Mouse (Mus musculus): ENCODE results near the gene Prkce. TPM values are rescaled to one million over a fixed set of nuclear protein-coding genes. Genes with fewer than 3 reads are reported as not detected.

Prkce gene
- polyA plus RNA-seq, 1 experiment from 2014 or later, result 4.4 TPM

DNA sequence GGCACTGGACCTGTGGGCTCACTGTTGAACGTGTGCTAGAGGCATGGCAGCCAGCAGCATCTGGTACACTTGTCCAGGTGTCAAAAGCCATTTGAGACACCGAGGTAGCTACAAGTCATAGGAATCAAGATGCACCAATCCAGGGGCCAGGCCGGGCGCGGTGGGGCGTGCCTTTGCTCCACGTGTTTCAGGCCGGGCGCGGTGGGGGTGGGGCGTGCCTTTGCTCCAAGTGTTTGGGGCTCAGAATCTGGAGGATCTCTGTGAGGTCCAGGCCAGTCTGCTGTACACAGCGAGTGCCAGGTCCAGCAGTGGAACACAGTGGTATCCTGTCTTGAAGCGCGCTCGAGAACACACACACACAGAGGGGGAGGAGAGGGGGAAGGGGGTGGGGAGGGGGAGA, 4.9 kb upstream of the Prkce start:
- H3K9me3 ChIP-seq, result no peaks in the 10 kb centered on the region
- DNase-seq (ENCODE audit: low spot score), result no peak
- peaks cover 9% of the 10 kb centered on the region for H3K27me3 ChIP-seq (ENCODE audit: insufficient read depth, poor library complexity, severe bottlenecking)
- no peaks in the 10 kb centered on the region for H3K36me3 ChIP-seq
- WGBS, result 59% methylated on average over 15 of the region's 15 CpGs
- H3K4me1 ChIP-seq (replicated peaks), result peaks cover 14% of the 10 kb centered on the region
- H3K27ac ChIP-seq, result no peak overlapping the region
- H3K4me3 ChIP-seq, result no peak overlapping the region

DNA sequence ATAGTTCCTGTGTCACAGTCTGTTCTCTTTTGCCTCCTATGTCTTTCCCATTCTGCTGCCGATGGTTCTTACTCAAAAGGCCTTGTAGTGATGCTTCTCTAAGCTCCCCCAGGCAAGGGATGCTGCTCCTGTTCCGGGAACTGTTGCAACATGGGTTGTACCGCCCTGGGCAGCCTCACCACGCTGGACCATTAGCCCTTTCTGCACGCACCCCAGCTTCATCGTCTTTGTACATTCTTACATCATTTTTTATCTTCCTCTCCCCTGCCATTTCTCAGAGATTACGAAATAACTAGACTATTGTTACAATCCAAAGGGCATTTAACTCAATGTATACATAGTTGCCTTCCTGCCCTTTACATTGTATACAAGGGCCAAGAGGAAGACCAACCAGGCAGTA, 3.2 kb upstream of the Prkce start:
- 85% methylated on average over 7 of the region's 7 CpGs for WGBS
- Histone ChIP-seq H3K4me3 (no peak overlapping the region), H3K36me3 (no peaks in the 10 kb centered on the region), H3K27ac (no peak overlapping the region), H3K27me3 (ENCODE audit: insufficient read depth, poor library complexity, severe bottlenecking) (peaks cover 17% of the 10 kb centered on the region), H3K4me1 (replicated peaks) (peaks cover 32% of the 10 kb centered on the region), H3K9me3 (no peaks in the 10 kb centered on the region)
- DNase-seq (ENCODE audit: low spot score), result no peak

DNA sequence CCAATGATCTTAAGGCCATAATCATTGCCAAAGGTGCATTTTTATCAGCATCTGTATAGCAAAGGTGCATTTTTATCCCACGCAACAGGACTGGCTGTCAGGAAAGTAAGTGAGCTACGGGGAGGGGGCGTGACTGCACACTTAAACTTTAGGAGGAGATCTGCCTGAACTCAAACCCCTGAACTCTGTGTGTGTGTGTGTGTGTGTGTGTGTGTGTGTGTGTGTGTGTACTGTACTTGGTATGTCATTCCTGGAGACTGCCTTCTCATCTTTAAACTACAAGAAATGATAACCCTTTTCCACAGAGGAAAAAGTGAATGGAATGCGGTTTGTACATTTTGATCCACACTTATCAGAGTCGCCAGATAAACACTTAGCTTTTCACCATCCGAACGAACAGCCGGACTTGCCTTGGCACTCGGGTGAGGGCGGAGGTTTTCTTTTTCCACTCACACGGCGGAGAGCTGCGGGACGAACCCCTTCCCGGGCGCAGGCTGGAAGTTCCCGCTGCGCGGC, 1.5 kb upstream of the Prkce start:
- peak overlapping the region; percentile 80 for H3K4me3 ChIP-seq
- peak overlapping the region; percentile 94 for H3K27ac ChIP-seq
- WGBS, result 3% methylated on average over 19 of the region's 19 CpGs
- DNase-seq (ENCODE audit: low spot score), result peak; percentile 29
- H3K36me3 ChIP-seq, result no peaks in the 10 kb centered on the region
- H3K4me1 ChIP-seq (replicated peaks), result peaks cover 45% of the 10 kb centered on the region
- H3K27me3 ChIP-seq (ENCODE audit: insufficient read depth, poor library complexity, severe bottlenecking), result peaks cover 25% of the 10 kb centered on the region
- H3K9me3 ChIP-seq, result no peaks in the 10 kb centered on the region

DNA sequence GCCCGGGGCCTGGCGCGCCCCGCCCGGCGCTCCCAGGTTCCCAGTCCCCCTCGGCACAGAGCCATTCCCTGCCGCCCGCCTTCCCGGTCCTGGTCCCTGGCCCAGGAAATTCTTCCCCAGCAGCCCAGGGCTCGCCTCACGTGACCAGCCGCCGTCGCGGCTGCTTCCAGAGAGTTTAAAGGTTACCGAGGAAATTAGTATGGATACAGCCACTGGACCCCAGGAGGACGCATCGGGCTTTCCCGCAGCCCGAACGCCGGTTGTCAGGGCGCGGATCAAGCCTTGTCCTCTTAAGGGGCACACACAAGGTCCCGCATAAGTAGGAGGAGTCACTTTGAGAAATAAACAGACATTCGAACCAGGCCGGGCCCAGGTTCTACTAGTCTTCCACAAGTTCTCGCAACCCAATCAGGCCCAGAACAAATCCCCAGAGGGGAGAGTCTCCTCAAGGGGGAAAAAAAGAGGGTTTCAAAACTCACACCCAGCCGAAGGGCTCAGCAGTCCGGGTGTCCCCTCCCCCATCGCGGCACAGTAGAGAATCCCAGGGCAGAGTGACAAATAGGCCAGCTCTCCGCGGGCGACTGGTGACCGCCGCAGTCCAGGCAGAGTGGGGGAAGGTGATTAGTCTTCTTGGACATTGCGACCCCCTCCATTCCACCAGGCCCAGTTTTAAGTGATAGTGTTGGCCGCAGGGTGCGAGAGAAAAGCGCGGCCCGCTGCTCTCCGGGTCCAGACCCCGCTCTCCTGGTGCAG, 842 bp upstream of the Prkce start:
- peaks cover 25% of the 10 kb centered on the region for H3K27me3 ChIP-seq (ENCODE audit: insufficient read depth, poor library complexity, severe bottlenecking)
- H3K36me3 ChIP-seq, result no peaks in the 10 kb centered on the region
- WGBS, result under 1% methylated on average over 46 of the region's 46 CpGs
- DNase-seq (ENCODE audit: low spot score), result peak; percentile 76
- peak overlapping the region; percentile 94 for H3K27ac ChIP-seq
- H3K4me1 ChIP-seq (replicated peaks), result peaks cover 45% of the 10 kb centered on the region
- peak overlapping the region; percentile 80 for H3K4me3 ChIP-seq
- H3K9me3 ChIP-seq, result no peaks in the 10 kb centered on the region

- Histone ChIP-seq H3K36me3 (peaks cover 9% of the 10 kb centered on the region), H3K27me3 (ENCODE audit: insufficient read depth, poor library complexity, severe bottlenecking) (peaks cover 25% of the 10 kb centered on the region), H3K4me3 (peak overlapping the region; percentile 80), H3K4me1 (replicated peaks) (peaks cover 45% of the 10 kb centered on the region), H3K9me3 (no peaks in the 10 kb centered on the region), H3K27ac (peak overlapping the region; percentile 94)
- WGBS, result under 1% methylated on average over 64 of the region's 64 CpGs
- DNase-seq (ENCODE audit: low spot score), result peak; percentile 52
Observed at GRCm38 (mm10) chr17:86168231-86168981, 821 bp downstream of the Prkce start.

GRCm38 (mm10) chr17:86169092-86169491, 1.5 kb downstream of the Prkce start:
- WGBS, result 21% methylated on average over 6 of the region's 6 CpGs

GRCm38 (mm10) chr17:86170164-86170958, 2.8 kb downstream of the Prkce start:
- WGBS, result 61% methylated on average over 9 of the region's 9 CpGs
- Histone ChIP-seq H3K27ac (no peak overlapping the region), H3K36me3 (peaks cover 10% of the 10 kb centered on the region), H3K4me3 (peak overlapping the region; percentile 80), H3K4me1 (replicated peaks) (peaks cover 45% of the 10 kb centered on the region), H3K9me3 (no peaks in the 10 kb centered on the region), H3K27me3 (ENCODE audit: insufficient read depth, poor library complexity, severe bottlenecking) (peaks cover 16% of the 10 kb centered on the region)
- no peak for DNase-seq (ENCODE audit: low spot score)

More at GRCm38 (mm10) chr17:86169092-86169491, 1.5 kb downstream of the Prkce start:
- H3K36me3 ChIP-seq, result peaks cover 10% of the 10 kb centered on the region
- peak overlapping the region; percentile 80 for H3K4me3 ChIP-seq
- H3K27ac ChIP-seq, result peak overlapping the region; percentile 94; the same call in 1 of the 2 replicates
- H3K9me3 ChIP-seq, result no peaks in the 10 kb centered on the region
- H3K4me1 ChIP-seq (replicated peaks), result peaks cover 45% of the 10 kb centered on the region
- DNase-seq (ENCODE audit: low spot score), result no peak
- H3K27me3 ChIP-seq (ENCODE audit: insufficient read depth, poor library complexity, severe bottlenecking), result peaks cover 19% of the 10 kb centered on the region

- WGBS, result 65% methylated on average over 9 of the region's 9 CpGs
- no peak for DNase-seq (ENCODE audit: low spot score)
Observed at GRCm38 (mm10) chr17:86175516-86175915, 7.9 kb downstream of the Prkce start.

DNA sequence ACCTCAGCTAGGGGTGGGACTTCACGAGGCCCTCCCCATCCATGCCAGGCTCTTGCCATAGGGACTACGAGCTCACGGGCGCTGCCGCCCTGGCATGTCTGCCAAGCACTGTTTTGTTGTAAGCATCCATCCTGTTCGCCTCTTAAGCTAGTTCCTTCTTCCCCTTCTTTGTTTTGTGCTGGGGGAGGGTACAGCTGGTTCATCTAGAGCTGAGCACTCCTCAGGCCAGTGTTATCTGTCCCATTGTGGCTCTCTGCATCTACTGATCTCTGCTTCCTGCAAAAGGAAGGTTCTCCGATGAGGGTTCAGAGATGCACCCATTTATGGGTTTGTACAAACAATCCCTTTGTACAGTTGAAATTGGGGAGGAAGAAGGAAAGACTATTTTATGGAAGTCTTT, 9.1 kb downstream of the Prkce start:
- DNase-seq (ENCODE audit: low spot score), result no peak
- 86% methylated on average over 7 of the region's 7 CpGs for WGBS
- H3K27me3 ChIP-seq (ENCODE audit: insufficient read depth, poor library complexity, severe bottlenecking), result no peaks in the 10 kb centered on the region

More at GRCm38 (mm10) chr17:86175516-86175915, 7.9 kb downstream of the Prkce start:
- H3K4me1 ChIP-seq (replicated peaks), result peaks cover 9% of the 10 kb centered on the region
- H3K27me3 ChIP-seq (ENCODE audit: insufficient read depth, poor library complexity, severe bottlenecking), result no peaks in the 10 kb centered on the region
- no peak overlapping the region for H3K4me3 ChIP-seq
- H3K27ac ChIP-seq, result no peak overlapping the region
- peaks cover 10% of the 10 kb centered on the region for H3K36me3 ChIP-seq
- no peaks in the 10 kb centered on the region for H3K9me3 ChIP-seq

DNA sequence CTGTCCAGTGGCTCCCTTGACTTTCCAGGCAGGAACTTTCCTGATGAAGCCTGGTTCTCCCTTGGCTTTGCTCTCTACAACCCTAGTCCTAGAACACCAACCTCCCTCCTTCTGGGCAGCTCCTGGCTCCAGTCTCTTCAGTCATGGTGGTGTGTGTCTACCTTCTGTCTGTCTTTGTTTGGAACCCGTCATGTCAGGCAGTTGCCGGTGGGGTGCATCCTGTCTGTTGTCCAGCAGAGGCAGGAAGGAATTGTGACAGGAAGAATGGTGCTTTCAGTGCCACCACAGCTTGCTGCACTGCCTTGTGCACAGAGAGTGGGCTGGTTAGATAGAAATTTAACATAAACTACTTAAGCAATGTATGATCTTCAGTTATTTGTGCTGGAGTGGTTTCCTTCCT, 16.2 kb downstream of the Prkce start:
- no peak for DNase-seq (ENCODE audit: low spot score)
- Histone ChIP-seq H3K9me3 (no peaks in the 10 kb centered on the region), H3K27me3 (ENCODE audit: insufficient read depth, poor library complexity, severe bottlenecking) (no peaks in the 10 kb centered on the region), H3K36me3 (no peaks in the 10 kb centered on the region), H3K4me1 (replicated peaks) (peaks cover 19% of the 10 kb centered on the region), H3K4me3 (no peak overlapping the region), H3K27ac (no peak overlapping the region; the same call in 1 of the 2 replicates)
- 16% methylated on average over 2 of the region's 2 CpGs for WGBS

More for the DNA sequence above, 9.1 kb downstream of the Prkce start:
- Histone ChIP-seq H3K4me1 (replicated peaks) (peaks cover 7% of the 10 kb centered on the region; the same call in 1 of the 2 replicates), H3K9me3 (no peaks in the 10 kb centered on the region), H3K36me3 (peaks cover 10% of the 10 kb centered on the region), H3K27ac (no peak overlapping the region), H3K4me3 (no peak overlapping the region)

- no peak overlapping the region for H3K27ac ChIP-seq
- H3K4me3 ChIP-seq, result no peak overlapping the region
- no peaks in the 10 kb centered on the region for H3K36me3 ChIP-seq
- 77% methylated on average over 9 of the region's 9 CpGs for WGBS
- no peak for DNase-seq (ENCODE audit: low spot score)
- H3K27me3 ChIP-seq (ENCODE audit: insufficient read depth, poor library complexity, severe bottlenecking), result no peaks in the 10 kb centered on the region
- H3K4me1 ChIP-seq (replicated peaks), result peaks cover 19% of the 10 kb centered on the region
- no peaks in the 10 kb centered on the region for H3K9me3 ChIP-seq
Observed at GRCm38 (mm10) chr17:86184552-86185209, 17.1 kb downstream of the Prkce start.

- no peaks in the 10 kb centered on the region for H3K36me3 ChIP-seq
Observed at GRCm38 (mm10) chr17:86185584-86185983, 18.0 kb downstream of the Prkce start.

More at GRCm38 (mm10) chr17:86185584-86185983, 18.0 kb downstream of the Prkce start:
- 40% methylated on average over 7 of the region's 7 CpGs for WGBS
- no peak for DNase-seq (ENCODE audit: low spot score)
- Histone ChIP-seq H3K4me3 (no peak overlapping the region), H3K27me3 (ENCODE audit: insufficient read depth, poor library complexity, severe bottlenecking) (no peaks in the 10 kb centered on the region), H3K9me3 (no peaks in the 10 kb centered on the region), H3K4me1 (replicated peaks) (peaks cover 19% of the 10 kb centered on the region), H3K27ac (no peak overlapping the region)
